ENCODE assay signal across 8 mouse cellular contexts in the genomic region with DNA sequence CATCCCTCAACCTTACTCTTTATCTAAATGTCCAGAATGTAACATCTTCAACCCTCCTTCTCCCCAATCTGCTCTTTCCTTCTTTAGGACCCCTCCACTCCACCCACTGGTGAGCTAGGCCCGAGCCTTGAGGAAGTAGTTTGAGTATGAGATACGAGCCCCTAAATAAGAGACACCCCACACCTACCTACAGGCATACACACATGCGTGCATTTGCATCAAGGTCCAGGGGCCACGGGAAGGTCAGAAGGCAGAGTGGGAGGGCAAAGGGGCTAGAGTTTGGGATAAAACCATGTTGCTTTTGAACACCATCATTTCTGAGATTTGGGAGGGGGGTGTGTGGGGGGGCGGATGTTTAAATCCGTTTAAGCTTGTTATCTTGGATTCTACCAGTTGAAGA. TPM values are rescaled to one million over a fixed set of nuclear protein-coding genes. Genes with fewer than 3 reads are reported as not detected.
DNase-seq lines count a peak whose midpoint lies in the region; ATAC-seq and TF ChIP-seq lines count a peak whose summit lies in the region.
"Had no signal": no experiment of that assay in that cellular context is flagged by ENCODE, and none has a peak within 500 bp of the region (broad histone marks: within the 10 kb centered on the region; RNA-seq: fewer than 3 reads in every experiment).

No protein-coding gene starts in this region.

- H3K9ac ChIP-seq in lung, embryonic 16.5 days (ENCODE audit: low read length), result peak overlapping the region; percentile 91
- peak overlapping the region; percentile 96 for H3K9ac ChIP-seq in forebrain, embryonic 13.5 days
- peak overlapping the region; percentile 83 for H3K9ac ChIP-seq in limb, embryonic 14.5 days (ENCODE audit: low read depth, low read length, severe bottlenecking)
- peak overlapping the region; percentile 88 for H3K9ac ChIP-seq in stomach, embryonic 16.5 days (ENCODE audit: low read length)

- peaks cover 8% of the 10 kb centered on the region for H3K27me3 ChIP-seq in lung, embryonic 16.5 days (ENCODE audit: control insufficient read depth, insufficient read depth, low read depth, low read length)
- H3K27me3 ChIP-seq in forebrain, embryonic 13.5 days, result peaks cover 5% of the 10 kb centered on the region; the same call in 1 of the 2 replicates
- peaks cover 35% of the 10 kb centered on the region for H3K27me3 ChIP-seq in limb, embryonic 14.5 days (ENCODE audit: control insufficient read depth, insufficient read depth, low read length)
- H3K27me3 ChIP-seq in stomach, embryonic 16.5 days (ENCODE audit: control insufficient read depth, insufficient read depth, low read length), result 0 out of 2 replicates have a peak, but pooled peaks cover 2% of the 10 kb centered on the region

- H3K27ac ChIP-seq in lung, embryonic 16.5 days (ENCODE audit: low read length), result peak overlapping the region; percentile 23; the same call in 1 of the 2 replicates
- peak overlapping the region; percentile 100 for H3K27ac ChIP-seq in forebrain, embryonic 13.5 days
- 0 out of 2 replicates have a peak overlapping the region, but pooled peaks have one; percentile 90 for H3K27ac ChIP-seq in limb, embryonic 14.5 days (replicated peaks; ENCODE audit: low read depth, low read length)
- H3K27ac ChIP-seq in stomach, embryonic 16.5 days (ENCODE audit: low read length), result peak overlapping the region; percentile 97; the same call in 1 of the 2 replicates

- H3K4me2 ChIP-seq in lung, embryonic 16.5 days (ENCODE audit: low read depth, low read length), result peak overlapping the region; percentile 96
- peak overlapping the region; percentile 81 for H3K4me2 ChIP-seq in forebrain, embryonic 13.5 days
- peak overlapping the region; percentile 89 for H3K4me2 ChIP-seq in limb, embryonic 14.5 days (replicated peaks; ENCODE audit: low read depth, low read length, severe bottlenecking)
- H3K4me2 ChIP-seq in stomach, embryonic 16.5 days (ENCODE audit: low read depth, low read length), result peak overlapping the region; percentile 83

- 17% methylated on average over 6 of the region's 6 CpGs for WGBS in lung, embryonic 16.5 days
- 1% methylated on average over 6 of the region's 6 CpGs for WGBS in forebrain, embryonic 13.5 days
- 10% methylated on average over 6 of the region's 6 CpGs for WGBS in limb, embryonic 14.5 days
- WGBS in stomach, embryonic 16.5 days, result 21% methylated on average over 6 of the region's 6 CpGs

- ATAC-seq in lung, embryonic 16.5 days (ENCODE audit: low read depth), result no peak
- no peak for ATAC-seq in forebrain, embryonic 13.5 days
- no peak for ATAC-seq in limb, embryonic 14.5 days (ENCODE audit: low FRiP score, low read depth)
- no peak for ATAC-seq in stomach, embryonic 16.5 days (ENCODE audit: insufficient read depth, low FRiP score)
- ATAC-seq: inflammation-experienced regulatory T-cells, adult 6 months had no signal

- H3K4me1 ChIP-seq in lung, embryonic 16.5 days (replicated peaks; ENCODE audit: control insufficient read depth, insufficient read depth, low read length), result peaks cover 22% of the 10 kb centered on the region
- peaks cover 54% of the 10 kb centered on the region for H3K4me1 ChIP-seq in forebrain, embryonic 13.5 days
- H3K4me1 ChIP-seq in limb, embryonic 14.5 days (ENCODE audit: control insufficient read depth, insufficient read depth, low read length), result peaks cover 50% of the 10 kb centered on the region
- H3K4me1 ChIP-seq in stomach, embryonic 16.5 days (ENCODE audit: control insufficient read depth, insufficient read depth, low read length), result peaks cover 14% of the 10 kb centered on the region

- peak overlapping the region; percentile 74 for H3K4me3 ChIP-seq in lung, embryonic 16.5 days (ENCODE audit: low read length)
- H3K4me3 ChIP-seq in forebrain, embryonic 13.5 days, result peak overlapping the region; percentile 78
- H3K4me3 ChIP-seq in limb, embryonic 14.5 days (replicated peaks; ENCODE audit: low read length), result peak overlapping the region; percentile 69
- peak overlapping the region; percentile 73 for H3K4me3 ChIP-seq in stomach, embryonic 16.5 days (replicated peaks; ENCODE audit: low read length)

- DNase-seq in lung, postnatal 36 days, result no peak
- DNase-seq in limb, embryonic 14.5 days (ENCODE audit: low spot score), result no peak
- no peak for DNase-seq in thymus, postnatal 25 days
- DNase-seq in cerebellum, postnatal 4 days (ENCODE audit: low spot score in 2 of 2), result no peak

- H3K36me3 ChIP-seq in lung, embryonic 16.5 days (ENCODE audit: control insufficient read depth, insufficient read depth, low read length), result no peaks in the 10 kb centered on the region
- H3K36me3 ChIP-seq in forebrain, embryonic 13.5 days (ENCODE audit: poor library complexity, severe bottlenecking), result no peaks in the 10 kb centered on the region
- no peaks in the 10 kb centered on the region for H3K36me3 ChIP-seq in limb, embryonic 14.5 days (ENCODE audit: control insufficient read depth, insufficient read depth, low read length)
- H3K36me3 ChIP-seq in stomach, embryonic 16.5 days (ENCODE audit: control insufficient read depth, insufficient read depth, low read length), result no peaks in the 10 kb centered on the region

- no peaks in the 10 kb centered on the region for H3K9me3 ChIP-seq in lung, embryonic 16.5 days (ENCODE audit: control insufficient read depth, low read length)
- H3K9me3 ChIP-seq in forebrain, embryonic 13.5 days (replicated peaks), result no peaks in the 10 kb centered on the region
- no peaks in the 10 kb centered on the region for H3K9me3 ChIP-seq in limb, embryonic 14.5 days (ENCODE audit: control insufficient read depth, low read length)
- no peaks in the 10 kb centered on the region for H3K9me3 ChIP-seq in stomach, embryonic 16.5 days (replicated peaks; ENCODE audit: control insufficient read depth, low read length)

- no peak for TF ChIP-seq POLR2A in limb, embryonic 14.5 days (IDR thresholded peaks at IDR 0.05; ENCODE audit: borderline replicate concordance, extremely low read depth, insufficient read depth, insufficient read length)

RNA-seq across cellular contexts. Expression of gene Pknox2, which starts 2.5 kb away (rescaled TPM):
- polyA plus RNA-seq in lung, embryonic 16.5 days (2015; fragmentation: Nextera tagmentation; extraction: Ambion mirVana), result 11.7 and 12.8 TPM in 2 replicates
- polyA plus RNA-seq in forebrain, embryonic 13.5 days (2015; fragmentation: Nextera tagmentation; extraction: Ambion mirVana), result 18.7 and 23.4 TPM in 2 replicates
- 14.5 and 18.7 TPM in 2 replicates for polyA plus RNA-seq in limb, embryonic 14.5 days (2012; rRNA removed)
- polyA plus RNA-seq in limb, embryonic 14.5 days (2014; fragmentation: Nextera tagmentation; extraction: Ambion mirVana), result 6.2 and 7.3 TPM in 2 replicates
- 10.2 and 10.5 TPM in 2 replicates for polyA plus RNA-seq in stomach, embryonic 16.5 days (2015; fragmentation: Nextera tagmentation; extraction: Ambion mirVana)
- polyA plus RNA-seq: inflammation-experienced regulatory T-cells, adult 6 months had no signal

Comparison
In these comparisons a context has a peak if more than half of its experiments do, and no peak if none do; other contexts are left out.
1. H3K27ac ChIP-seq: peak in every context shown above with its lines; median percentile 100 in forebrain, embryonic 13.5 days; 97 in stomach, embryonic 16.5 days; 90 in limb, embryonic 14.5 days; 23 in lung, embryonic 16.5 days.